Mouse (Mus musculus) limb, embryonic 12.5 days (tissue): ENCODE data around the gene Dpf2. TPM values are rescaled to one million over a fixed set of nuclear protein-coding genes. Genes with fewer than 3 reads are reported as not detected.

Experiments
- ATAC-seq: fragments of 200-750 bp; cut with Nextera tagmentation; 2 replicates; pipeline ENCODE4 v1.8.0; 2017; ENCODE audit warnings: low read depth, moderate TSS enrichment; ENCODE audit not compliant: insufficient number of reproducible peaks, insufficient read depth, low FRiP score, low TSS enrichment
- H3K27ac ChIP-seq: fragments of 300-500 bp; sonication (generic); 2 replicates; pipeline ENCODE4 v1.5.1; 2016; ENCODE audit warnings: mild to moderate bottlenecking, moderate library complexity
- H3K27me3 ChIP-seq: fragments of 300-500 bp; sonication (generic); 2 replicates; pipeline ENCODE4 v1.6.1; 2016; ENCODE audit warnings: mild to moderate bottlenecking, moderate library complexity
- H3K36me3 ChIP-seq: fragments of 300-500 bp; sonication (generic); 2 replicates; pipeline ENCODE4 v1.6.1; 2016; ENCODE audit warnings: mild to moderate bottlenecking, moderate library complexity
- H3K4me1 ChIP-seq: fragments of 300-500 bp; sonication (generic); replicated peaks from 2 replicates; pipeline ENCODE4 v1.6.1; 2016
- H3K4me2 ChIP-seq: fragments of 300-500 bp; sonication (generic); 2 replicates; pipeline ENCODE4 v1.6.1; 2016; ENCODE audit warnings: mild to moderate bottlenecking, moderate library complexity
- H3K4me3 ChIP-seq: fragments of 300-500 bp; sonication (generic); replicated peaks from 2 replicates; pipeline ENCODE4 v1.5.1; 2016; ENCODE audit warnings: mild to moderate bottlenecking
- H3K9ac ChIP-seq: fragments of 300-500 bp; sonication (generic); replicated peaks from 2 replicates; pipeline ENCODE4 v1.6.1; 2016; ENCODE audit warnings: mild to moderate bottlenecking, moderate library complexity
- H3K9me3 ChIP-seq: fragments of 300-500 bp; sonication (generic); 2 replicates; pipeline ENCODE4 v1.6.1; 2016; ENCODE audit warnings: mild to moderate bottlenecking, moderate library complexity
- WGBS: fragments of 180-500 bp; shearing (Covaris S2); methylation state at CpG from one replicate; pipeline ENCODE4 v1.1.7; 2016; 5-methylcytosine and 5-hydroxymethylcytosine counted together
- polyA plus RNA-seq: library from polyadenylated mRNA; unstranded; fragments of >200 nt; fragmentation: Nextera tagmentation; extraction: Ambion mirVana; gene quantifications from 2 replicates; pipeline ENCODE4 v1.2.1, GENCODE M21; 2016

Dpf2 gene
- polyA plus RNA-seq, 1 experiment from 2014 or later = 192 TPM

- Histone ChIP-seq H3K9me3 (no peaks in the 10 kb centered on the region), H3K9ac (peak overlapping the region; percentile 58), H3K27ac (peak overlapping the region; percentile 98), H3K4me1 (peaks cover 76% of the 10 kb centered on the region), H3K4me3 (peak overlapping the region; percentile 39), H3K4me2 (peak overlapping the region; percentile 69), H3K36me3 (peaks cover 9% of the 10 kb centered on the region), H3K27me3 (no peaks in the 10 kb centered on the region)
- 2% methylated on average over 16 of the region's 16 CpGs for WGBS
- peak; percentile 66 for ATAC-seq
Observed at GRCm38 (mm10) chr19:5846557-5847305, 66.1 kb downstream of the Dpf2 start.

Other genes with a start within 250 kb of the Dpf2 start
- gene Sipa1, start 249.3 kb downstream of the Dpf2 start, polyA plus RNA-seq = 26.5 and 27.6 TPM in 2 replicates
- 19.4 and 19.6 TPM in 2 replicates for gene Map3k11, start 224.3 kb downstream of the Dpf2 start, polyA plus RNA-seq
- gene Pcnx3, start 224.1 kb downstream of the Dpf2 start, polyA plus RNA-seq = 35.9 and 38.3 TPM in 2 replicates
- gene Kcnk7, start 208.6 kb downstream of the Dpf2 start, polyA plus RNA-seq = 0.40 TPM in 1 of 2 replicates, not detected in the other
- 15.9 and 16.5 TPM in 2 replicates for gene Ehbp1l1, start 186.7 kb downstream of the Dpf2 start, polyA plus RNA-seq
- gene Fam89b, start 183.4 kb downstream of the Dpf2 start, polyA plus RNA-seq = 140 and 143 TPM in 2 replicates
- 17.0 and 30.3 TPM in 2 replicates for gene Ltbp3, start 172.1 kb downstream of the Dpf2 start, polyA plus RNA-seq
- gene Scyl1, start 141.6 kb downstream of the Dpf2 start, polyA plus RNA-seq = 74.9 and 78.0 TPM in 2 replicates
- gene Frmd8, start 37.7 kb downstream of the Dpf2 start, polyA plus RNA-seq = 37.2 and 41.4 TPM in 2 replicates
- 1.2 and 2.1 TPM in 2 replicates for gene Slc25a45, start 35.2 kb downstream of the Dpf2 start, polyA plus RNA-seq
- 5.5 and 6.6 TPM in 2 replicates for gene Tigd3, start 18.9 kb downstream of the Dpf2 start, polyA plus RNA-seq
- 2.7 and 3.0 TPM in 2 replicates for gene Cdc42ep2, start 11.8 kb upstream of the Dpf2 start, polyA plus RNA-seq
- 91.5 and 91.9 TPM in 2 replicates for gene Pola2, start 51.2 kb upstream of the Dpf2 start, polyA plus RNA-seq
- gene Slc22a20, start 73.1 kb upstream of the Dpf2 start, polyA plus RNA-seq = not detected in 2 replicates
- 7.0 and 7.7 TPM in 2 replicates for gene Capn1, start 102.9 kb upstream of the Dpf2 start, polyA plus RNA-seq
- 25.1 and 28.0 TPM in 2 replicates for gene Syvn1, start 133.6 kb upstream of the Dpf2 start, polyA plus RNA-seq
- 76.7 and 79.1 TPM in 2 replicates for gene Mrpl49, start 144.8 kb upstream of the Dpf2 start, polyA plus RNA-seq
- gene Fau, start 144.8 kb upstream of the Dpf2 start, polyA plus RNA-seq = 775 and 779 TPM in 2 replicates
- 33.1 and 39.0 TPM in 2 replicates for gene Znhit2, start 148.2 kb upstream of the Dpf2 start, polyA plus RNA-seq
- 24.4 and 26.3 TPM in 2 replicates for gene Tm7sf2, start 155.4 kb upstream of the Dpf2 start, polyA plus RNA-seq
- gene Vps51, start 164.2 kb upstream of the Dpf2 start, polyA plus RNA-seq = 67.7 and 72.7 TPM in 2 replicates
- not detected in 2 replicates for gene Tmem262, start 167.0 kb upstream of the Dpf2 start, polyA plus RNA-seq
- 2.7 and 4.1 TPM in 2 replicates for gene Gm28374, start 169.2 kb upstream of the Dpf2 start, polyA plus RNA-seq
- 71.5 and 75.6 TPM in 2 replicates for gene Zfpl1, start 171.9 kb upstream of the Dpf2 start, polyA plus RNA-seq
- 45.1 and 49.7 TPM in 2 replicates for gene Cdca5, start 172.0 kb upstream of the Dpf2 start, polyA plus RNA-seq
- gene AC131692.1, start 181.4 kb upstream of the Dpf2 start, polyA plus RNA-seq = 0.56 and 0.82 TPM in 2 replicates
- 0.54 and 0.71 TPM in 2 replicates for gene Naaladl1, start 192.8 kb upstream of the Dpf2 start, polyA plus RNA-seq
- 55.0 and 58.8 TPM in 2 replicates for gene Sac3d1, start 205.6 kb upstream of the Dpf2 start, polyA plus RNA-seq
- 33.1 and 33.2 TPM in 2 replicates for gene Snx15, start 215.3 kb upstream of the Dpf2 start, polyA plus RNA-seq
- gene Batf2, start 228.0 kb upstream of the Dpf2 start, polyA plus RNA-seq = not detected in 2 replicates
- 78.2 and 83.4 TPM in 2 replicates for gene Arl2, start 228.5 kb upstream of the Dpf2 start, polyA plus RNA-seq